Mouse (Mus musculus): ENCODE data around the gene Exog. TPM values are rescaled to one million over a fixed set of nuclear protein-coding genes. Genes with fewer than 3 reads are reported as not detected.
A peak's percentile ranks its signal among the peaks of the same experiment; 100 is the strongest.

Gene Exog
- polyA plus RNA-seq, 1 experiment from 2014 or later, result 9.7 TPM

GRCm38 (mm10) chr9:119465056-119465455 is 20.3 kb downstream of the Exog start:
- Histone ChIP-seq H3K4me3 (ENCODE audit: control insufficient read depth in 1 of 2, insufficient read depth in 1 of 2, low read depth in 1 of 2, low read length in 2 of 2) (no peak overlapping the region), H3K27me3 (ENCODE audit: control insufficient read depth, insufficient read depth, low read length) (no peaks in the 10 kb centered on the region), H3K9me3 (ENCODE audit: control insufficient read depth, low read length) (no peaks in the 10 kb centered on the region), H3K4me2 (ENCODE audit: low read length) (no peak overlapping the region), H3K27ac (replicated peaks in 1 of 2; ENCODE audit: control insufficient read depth in 1 of 2, insufficient read depth in 1 of 2, low read depth in 2 of 2, low read length in 2 of 2) (no peak overlapping the region), H3K36me3 (ENCODE audit: control insufficient read depth, insufficient read depth, low read length) (peaks cover 44% of the 10 kb centered on the region), H3K4me1 (ENCODE audit: control insufficient read depth in 2 of 2, insufficient read depth in 2 of 2, low read length in 2 of 2) (peaks cover 28 to 30% of the 10 kb centered on the region in 2 experiments), H3K9ac (ENCODE audit: low read length) (no peak overlapping the region)
- WGBS, result 91% methylated on average over 6 of the region's 6 CpGs
- ATAC-seq (ENCODE audit: insufficient number of reproducible peaks, insufficient read depth, low FRiP score, low read depth), result no peak

- Histone ChIP-seq H3K36me3 (ENCODE audit: control insufficient read depth, insufficient read depth, low read length) (peaks cover 44% of the 10 kb centered on the region), H3K9me3 (ENCODE audit: control insufficient read depth, low read length) (no peaks in the 10 kb centered on the region), H3K4me1 (ENCODE audit: control insufficient read depth in 2 of 2, insufficient read depth in 2 of 2, low read length in 2 of 2) (peaks cover 33 to 35% of the 10 kb centered on the region in 2 experiments), H3K27me3 (ENCODE audit: control insufficient read depth, insufficient read depth, low read length) (no peaks in the 10 kb centered on the region), H3K27ac (replicated peaks in 1 of 2; ENCODE audit: control insufficient read depth in 1 of 2, insufficient read depth in 1 of 2, low read depth in 2 of 2, low read length in 2 of 2) (no peak overlapping the region), H3K9ac (ENCODE audit: low read length) (no peak overlapping the region), H3K4me2 (ENCODE audit: low read length) (no peak overlapping the region), H3K4me3 (ENCODE audit: control insufficient read depth in 1 of 2, insufficient read depth in 1 of 2, low read depth in 1 of 2, low read length in 2 of 2) (no peak overlapping the region)
- no peak for ATAC-seq (ENCODE audit: insufficient number of reproducible peaks, insufficient read depth, low FRiP score, low read depth)
- WGBS, result 51% methylated on average over 7 of the region's 7 CpGs
Observed at GRCm38 (mm10) chr9:119465595-119465994, 20.9 kb downstream of the Exog start.

- peaks cover 15% of the 10 kb centered on the region for H3K36me3 ChIP-seq (ENCODE audit: control insufficient read depth, insufficient read depth, low read length)
- peak overlapping the region; percentile 26 for H3K4me2 ChIP-seq (ENCODE audit: low read length)
- 13% methylated on average over 8 of the region's 8 CpGs for WGBS
- H3K4me3 ChIP-seq (ENCODE audit: control insufficient read depth in 1 of 2, insufficient read depth in 1 of 2, low read depth in 1 of 2, low read length in 2 of 2), result no peak overlapping the region
- peak; percentile 94 for ATAC-seq (ENCODE audit: insufficient number of reproducible peaks, insufficient read depth, low FRiP score, low read depth)
- H3K27ac ChIP-seq (replicated peaks in 1 of 2; ENCODE audit: control insufficient read depth in 1 of 2, insufficient read depth in 1 of 2, low read depth in 2 of 2, low read length in 2 of 2), result peak overlapping the region; percentile 72 to 77
- 0 out of 2 replicates have a peak overlapping the region, but pooled peaks have one; percentile 5 for H3K9ac ChIP-seq (ENCODE audit: low read length)
- peaks cover 67 to 70% of the 10 kb centered on the region in 2 experiments for H3K4me1 ChIP-seq (ENCODE audit: control insufficient read depth in 2 of 2, insufficient read depth in 2 of 2, low read length in 2 of 2)
- H3K27me3 ChIP-seq (ENCODE audit: control insufficient read depth, insufficient read depth, low read length), result no peaks in the 10 kb centered on the region
- H3K9me3 ChIP-seq (ENCODE audit: control insufficient read depth, low read length), result no peaks in the 10 kb centered on the region
Observed at GRCm38 (mm10) chr9:119469691-119470353, 25.1 kb downstream of the Exog start.

- 31% methylated on average over 11 of the region's 11 CpGs for WGBS
- Histone ChIP-seq H3K4me2 (ENCODE audit: low read length) (no peak overlapping the region), H3K4me3 (ENCODE audit: control insufficient read depth in 1 of 2, insufficient read depth in 1 of 2, low read depth in 1 of 2, low read length in 2 of 2) (no peak overlapping the region), H3K4me1 (ENCODE audit: control insufficient read depth in 2 of 2, insufficient read depth in 2 of 2, low read length in 2 of 2) (peaks cover 68 to 70% of the 10 kb centered on the region in 2 experiments), H3K36me3 (ENCODE audit: control insufficient read depth, insufficient read depth, low read length) (no peaks in the 10 kb centered on the region), H3K27ac (replicated peaks in 1 of 2; ENCODE audit: control insufficient read depth in 1 of 2, insufficient read depth in 1 of 2, low read depth in 2 of 2, low read length in 2 of 2) (peak overlapping the region; percentile 25 to 42; a peak in 3 of 4 replicates), H3K9me3 (ENCODE audit: control insufficient read depth, low read length) (no peaks in the 10 kb centered on the region), H3K9ac (ENCODE audit: low read length) (no peak overlapping the region), H3K27me3 (ENCODE audit: control insufficient read depth, insufficient read depth, low read length) (no peaks in the 10 kb centered on the region)
- no peak for ATAC-seq (ENCODE audit: insufficient number of reproducible peaks, insufficient read depth, low FRiP score, low read depth)
Observed at GRCm38 (mm10) chr9:119472412-119472918, 27.7 kb downstream of the Exog start.

- Histone ChIP-seq H3K9me3 (ENCODE audit: control insufficient read depth, low read length) (no peaks in the 10 kb centered on the region), H3K36me3 (ENCODE audit: control insufficient read depth, insufficient read depth, low read length) (no peaks in the 10 kb centered on the region), H3K4me1 (ENCODE audit: control insufficient read depth in 2 of 2, insufficient read depth in 2 of 2, low read length in 2 of 2) (peaks cover 67 to 70% of the 10 kb centered on the region in 2 experiments), H3K27me3 (ENCODE audit: control insufficient read depth, insufficient read depth, low read length) (no peaks in the 10 kb centered on the region), H3K4me3 (ENCODE audit: control insufficient read depth in 1 of 2, insufficient read depth in 1 of 2, low read depth in 1 of 2, low read length in 2 of 2) (no peak overlapping the region), H3K9ac (ENCODE audit: low read length) (no peak overlapping the region), H3K4me2 (ENCODE audit: low read length) (no peak overlapping the region), H3K27ac (replicated peaks in 1 of 2; ENCODE audit: control insufficient read depth in 1 of 2, insufficient read depth in 1 of 2, low read depth in 2 of 2, low read length in 2 of 2) (peak overlapping the region in 1 of 2 experiments; percentile 42; a peak in 2 of 4 replicates)
- no peak for ATAC-seq (ENCODE audit: insufficient number of reproducible peaks, insufficient read depth, low FRiP score, low read depth)
- WGBS, result 91% methylated on average over 1 of the region's 1 CpGs
Observed at GRCm38 (mm10) chr9:119473011-119473410, 28.3 kb downstream of the Exog start.

GRCm38 (mm10) chr9:119473608-119474164 is 28.9 kb downstream of the Exog start:
- Histone ChIP-seq H3K4me1 (ENCODE audit: control insufficient read depth in 2 of 2, insufficient read depth in 2 of 2, low read length in 2 of 2) (peaks cover 62 to 69% of the 10 kb centered on the region in 2 experiments), H3K4me3 (ENCODE audit: control insufficient read depth in 1 of 2, insufficient read depth in 1 of 2, low read depth in 1 of 2, low read length in 2 of 2) (no peak overlapping the region), H3K9ac (ENCODE audit: low read length) (no peak overlapping the region), H3K36me3 (ENCODE audit: control insufficient read depth, insufficient read depth, low read length) (no peaks in the 10 kb centered on the region), H3K27ac (replicated peaks in 1 of 2; ENCODE audit: control insufficient read depth in 1 of 2, insufficient read depth in 1 of 2, low read depth in 2 of 2, low read length in 2 of 2) (no peak overlapping the region), H3K27me3 (ENCODE audit: control insufficient read depth, insufficient read depth, low read length) (no peaks in the 10 kb centered on the region), H3K4me2 (ENCODE audit: low read length) (no peak overlapping the region), H3K9me3 (ENCODE audit: control insufficient read depth, low read length) (no peaks in the 10 kb centered on the region)
- 57% methylated on average over 9 of the region's 9 CpGs for WGBS
- no peak for ATAC-seq (ENCODE audit: insufficient number of reproducible peaks, insufficient read depth, low FRiP score, low read depth)

- Histone ChIP-seq H3K4me3 (ENCODE audit: control insufficient read depth in 1 of 2, insufficient read depth in 1 of 2, low read depth in 1 of 2, low read length in 2 of 2) (no peak overlapping the region), H3K27ac (replicated peaks in 1 of 2; ENCODE audit: control insufficient read depth in 1 of 2, insufficient read depth in 1 of 2, low read depth in 2 of 2, low read length in 2 of 2) (peak overlapping the region in 1 of 2 experiments; percentile 2; a peak in 2 of 4 replicates), H3K9ac (ENCODE audit: low read length) (no peak overlapping the region; the same call in 1 of the 2 replicates), H3K9me3 (ENCODE audit: control insufficient read depth, low read length) (no peaks in the 10 kb centered on the region), H3K4me2 (ENCODE audit: low read length) (no peak overlapping the region), H3K36me3 (ENCODE audit: control insufficient read depth, insufficient read depth, low read length) (no peaks in the 10 kb centered on the region), H3K27me3 (ENCODE audit: control insufficient read depth, insufficient read depth, low read length) (no peaks in the 10 kb centered on the region), H3K4me1 (ENCODE audit: control insufficient read depth in 2 of 2, insufficient read depth in 2 of 2, low read length in 2 of 2) (peaks cover 61 to 72% of the 10 kb centered on the region in 2 experiments)
- ATAC-seq (ENCODE audit: insufficient number of reproducible peaks, insufficient read depth, low FRiP score, low read depth), result no peak
- WGBS, result 46% methylated on average over 15 of the region's 15 CpGs
Observed at GRCm38 (mm10) chr9:119474717-119475611, 30.2 kb downstream of the Exog start.

Data from heart, embryonic 14.5 days (tissue).